Mouse (Mus musculus) embryonic facial prominence, embryonic 14.5 days (tissue): Measurements from ENCODE around the gene Gm21891. TPM values are rescaled to one million over a fixed set of nuclear protein-coding genes. Genes with fewer than 3 reads are reported as not detected.
"Not testable (repeated sequence)": the region's sequence is repeated elsewhere in the genome, so short reads cannot be mapped to it uniquely, and the experiment has no call there.

ENCODE experiments used
- ATAC-seq: fragments of 200-750 bp; cut with Nextera tagmentation; 2 replicates; pipeline ENCODE4 v1.8.0; 2017; ENCODE audit warnings: low read depth, moderate number of reproducible peaks, moderate TSS enrichment
- DNase-seq: peaks from one replicate; pipeline ENCODE4 v3.0.0-alpha.2; 2015; ENCODE audit warnings: low spot score
- H3K27ac ChIP-seq: fragments of 300-500 bp; sonication (generic); replicated peaks from 2 replicates; pipeline ENCODE4 v1.5.1; 2014; ENCODE audit warnings: low read depth, mild to moderate bottlenecking, low read length, moderate library complexity
- H3K27me3 ChIP-seq: fragments of 300-500 bp; sonication (generic); replicated peaks from 2 replicates; pipeline ENCODE4 v1.6.1; 2014; ENCODE audit warnings: low read length; ENCODE audit not compliant: control insufficient read depth, insufficient read depth
- H3K36me3 ChIP-seq: fragments of 300-500 bp; sonication (generic); 2 replicates; pipeline ENCODE4 v1.6.1; 2014; ENCODE audit warnings: low read length, mixed read lengths; ENCODE audit not compliant: control insufficient read depth, insufficient read depth
- H3K4me1 ChIP-seq: fragments of 300-500 bp; sonication (generic); 2 replicates; pipeline ENCODE4 v1.6.1; 2014; ENCODE audit warnings: antibody characterized with exemption, low read length; ENCODE audit not compliant: control insufficient read depth, insufficient read depth
- H3K4me2 ChIP-seq: fragments of 300-500 bp; sonication (generic); 2 replicates; pipeline ENCODE4 v1.6.1; 2014; ENCODE audit warnings: low read depth, mild to moderate bottlenecking, low read length, moderate library complexity, mixed read lengths
- H3K4me3 ChIP-seq: fragments of 300-500 bp; sonication (generic); 2 replicates; pipeline ENCODE4 v1.5.1; 2014; ENCODE audit warnings: low read depth, mild to moderate bottlenecking, low read length
- H3K9ac ChIP-seq: fragments of 300-500 bp; sonication (generic); 2 replicates; pipeline ENCODE4 v1.6.1; 2014; ENCODE audit warnings: low read depth, mild to moderate bottlenecking, low read length, moderate library complexity, mixed read lengths
- H3K9me3 ChIP-seq: fragments of 300-500 bp; sonication (generic); 2 replicates; pipeline ENCODE4 v1.6.1; 2016; ENCODE audit warnings: low read length; ENCODE audit not compliant: control insufficient read depth
- WGBS: fragments of 180-500 bp; shearing (Covaris S2); extraction: QIAGEN DNeasy Blood & Tissue Kit; methylation state at CpG from one replicate; pipeline ENCODE4 v1.1.7; 2014; 5-methylcytosine and 5-hydroxymethylcytosine counted together
- polyA plus RNA-seq: library from polyadenylated mRNA; unstranded; fragments of >200 nt; fragmentation: Nextera tagmentation; extraction: Ambion mirVana; gene quantifications from 2 replicates; pipeline ENCODE4 v1.2.1, GENCODE M21; 2014

Gm21891 gene
- polyA plus RNA-seq = not detected in 2 replicates

- not testable (repeated sequence) for H3K9me3 ChIP-seq, H3K9ac ChIP-seq, ATAC-seq, H3K36me3 ChIP-seq, DNase-seq, H3K27ac ChIP-seq, H3K4me3 ChIP-seq, H3K4me1 ChIP-seq, H3K4me2 ChIP-seq, H3K27me3 ChIP-seq
- WGBS = no CpG with 5 or more reads among the region's 3 CpGs
Observed at GRCm38 (mm10) chrY:13133392-13133791, at the start of gene Gm21891. Gene Gm21891, minus strand, starts transcription at chrY:13133492.

- H3K27me3 ChIP-seq, H3K4me1 ChIP-seq, H3K4me2 ChIP-seq, H3K9ac ChIP-seq, H3K4me3 ChIP-seq, H3K27ac ChIP-seq, H3K9me3 ChIP-seq, ATAC-seq, DNase-seq, H3K36me3 ChIP-seq: not testable (repeated sequence)
Observed at GRCm38 (mm10) chrY:13161668-13162067, 28.4 kb upstream of the Gm21891 start, which contains the start of gene Gm21425. Gene Gm21425, plus strand, starts transcription at chrY:13161968.

Other genes starting within 250 kb of the Gm21891 start
- gene Gm20807, start 90.6 kb downstream of the Gm21891 start, polyA plus RNA-seq = not detected in 2 replicates
- gene Gm21425, start 28.5 kb upstream of the Gm21891 start, polyA plus RNA-seq = not detected in 2 replicates
- not detected in 2 replicates for gene Gm21828, start 90.4 kb upstream of the Gm21891 start, polyA plus RNA-seq
- not detected in 2 replicates for gene Gm21440, start 118.9 kb upstream of the Gm21891 start, polyA plus RNA-seq
- not detected in 2 replicates for gene Gm21454, start 119.0 kb upstream of the Gm21891 start, polyA plus RNA-seq
- gene Gm21725, start 215.6 kb upstream of the Gm21891 start, polyA plus RNA-seq = not detected in 2 replicates